Mouse (Mus musculus) mouse embryonic stem cell (cell line): ENCODE measurements around the gene Armc5.

Source experiments
- in situ Hi-C, 2 experiments: fragments of 300-500 bp; cut with MboI; formaldehyde crosslinking; loops; 1 replicate in 1 of 2; 3 replicates in 1 of 2; pipeline ENCODE4 v1.14.3; 2019 to 2020; ENCODE audit warnings: low sequenced_read_pairs in 2 of 2, low pct_unique_long_range_greater_than_20kb in 1 of 2, mixed read lengths in 1 of 2; ENCODE audit not compliant: unreplicated experiment in 1 of 2

The Armc5 gene

GRCm38 (mm10) chr7:128236856-128237592 lies at the start of gene Armc5:
TSS of gene Armc5 (plus strand) at chr7:128237342.
- in situ Hi-C loops: no loop called here

- in situ Hi-C loops: loop anchor here (5.0 to 10.0 kb wide), 2 partner anchors 179 to 187 kb away; no protein-coding TSS in a partner anchor
These were observed 35.5 kb upstream of the Armc5 start for GRCm38 (mm10) chr7:128201607-128202006.

GRCm38 (mm10) chr7:128203071-128203470 lies 34.1 kb upstream of the Armc5 start:
- in situ Hi-C loops: loop anchor here (5.0 to 10.0 kb wide), 2 partner anchors 181 to 188 kb away; no protein-coding TSS in a partner anchor

- in situ Hi-C loops: loop anchor here (5.0 to 10.0 kb wide), 2 partner anchors 182 to 189 kb away; no protein-coding TSS in a partner anchor
These were observed 33.0 kb upstream of the Armc5 start for GRCm38 (mm10) chr7:128204179-128204578.

- in situ Hi-C loops: loop anchor here in 1 of 2 experiments (10.0 kb wide), 1 partner anchor 191 kb away; no protein-coding TSS in a partner anchor
These were observed 31.4 kb upstream of the Armc5 start for GRCm38 (mm10) chr7:128205695-128206094.

- in situ Hi-C loops: loop anchor here in 1 of 2 experiments (10.0 kb wide), 1 partner anchor 191 kb away; no protein-coding TSS in a partner anchor
These were observed 31.0 kb upstream of the Armc5 start, which contains the start of gene Cox6a2 for GRCm38 (mm10) chr7:128206152-128206551. TSS of gene Cox6a2 (minus strand) at chr7:128206387.

- in situ Hi-C loops: loop anchor here in 1 of 2 experiments (10.0 kb wide), 1 partner anchor 193 kb away; no protein-coding TSS in a partner anchor
These were observed 29.0 kb upstream of the Armc5 start for GRCm38 (mm10) chr7:128208187-128208586.

GRCm38 (mm10) chr7:128209826-128210225 lies 27.3 kb upstream of the Armc5 start:
- in situ Hi-C loops: loop anchor here in 1 of 2 experiments (10.0 kb wide), 1 partner anchor 195 kb away; no protein-coding TSS in a partner anchor

- in situ Hi-C loops: no loop called here
These were observed 17.2 kb upstream of the Armc5 start for GRCm38 (mm10) chr7:128219952-128220351.

- in situ Hi-C loops: no loop called here
These were observed 16.2 kb upstream of the Armc5 start for GRCm38 (mm10) chr7:128220936-128221335.

- in situ Hi-C loops: no loop called here
These were observed 5.4 kb upstream of the Armc5 start for GRCm38 (mm10) chr7:128231741-128232140.

- in situ Hi-C loops: no loop called here
These were observed 2.3 kb upstream of the Armc5 start for GRCm38 (mm10) chr7:128234796-128235195.

- in situ Hi-C loops: no loop called here
These were observed 1.7 kb upstream of the Armc5 start for GRCm38 (mm10) chr7:128235481-128235880.

GRCm38 (mm10) chr7:128236426-128236825 lies 716 bp upstream of the Armc5 start:
- in situ Hi-C loops: no loop called here

- in situ Hi-C loops: no loop called here
These were observed 418 bp downstream of the Armc5 start for GRCm38 (mm10) chr7:128237593-128237926.

GRCm38 (mm10) chr7:128237927-128238778 lies 1.0 kb downstream of the Armc5 start, which contains the start of gene 9130023H24Rik:
TSS of gene 9130023H24Rik (minus strand) at chr7:128238031.
- in situ Hi-C loops: no loop called here

- in situ Hi-C loops: no loop called here
These were observed 1.8 kb downstream of the Armc5 start for GRCm38 (mm10) chr7:128238991-128239390.

GRCm38 (mm10) chr7:128240131-128240784 lies 3.1 kb downstream of the Armc5 start:
- in situ Hi-C loops: loop anchor here (5.0 to 10.0 kb wide), 2 partner anchors 55 to 107 kb away; partner anchors contain the start of gene BC017158 (in 1 of the 2)
